Mouse (Mus musculus) stomach, embryonic 15.5 days (tissue): ENCODE measurements around the gene Fhad1. TPM values are rescaled to one million over a fixed set of nuclear protein-coding genes. Genes with fewer than 3 reads are reported as not detected.

Experiments used
- ATAC-seq: fragments of 200-750 bp; cut with Nextera tagmentation; 2 replicates; pipeline ENCODE4 v1.8.0; 2017; ENCODE audit warnings: low read depth, moderate number of reproducible peaks, moderate TSS enrichment; ENCODE audit not compliant: insufficient read depth, low FRiP score
- H3K27ac ChIP-seq: fragments of 300-500 bp; sonication (generic); 2 replicates; pipeline ENCODE4 v1.5.1; 2015; ENCODE audit warnings: mild to moderate bottlenecking, inconsistent platforms
- H3K27me3 ChIP-seq: fragments of 300-500 bp; sonication (generic); replicated peaks from 2 replicates; pipeline ENCODE4 v1.6.1; 2015; ENCODE audit warnings: inconsistent platforms
- H3K36me3 ChIP-seq: fragments of 300-500 bp; sonication (generic); 2 replicates; pipeline ENCODE4 v1.6.1; 2015; ENCODE audit warnings: inconsistent platforms
- H3K4me1 ChIP-seq: fragments of 300-500 bp; sonication (generic); 2 replicates; pipeline ENCODE4 v1.6.1; 2015; ENCODE audit warnings: inconsistent platforms
- H3K4me2 ChIP-seq: fragments of 300-500 bp; sonication (generic); 2 replicates; pipeline ENCODE4 v1.6.1; 2015; ENCODE audit warnings: mild to moderate bottlenecking, inconsistent platforms
- H3K4me3 ChIP-seq: fragments of 300-500 bp; sonication (generic); replicated peaks from 2 replicates; pipeline ENCODE4 v1.5.1; 2015; ENCODE audit warnings: inconsistent platforms
- H3K9ac ChIP-seq: fragments of 300-500 bp; sonication (generic); 2 replicates; pipeline ENCODE4 v1.6.1; 2015; ENCODE audit warnings: inconsistent platforms
- H3K9me3 ChIP-seq: fragments of 300-500 bp; sonication (generic); 2 replicates; pipeline ENCODE4 v1.6.1; 2016; ENCODE audit warnings: inconsistent platforms
- WGBS: fragments of 180-500 bp; shearing (Covaris S2); methylation state at CpG from one replicate; pipeline ENCODE4 v1.1.7; 2015; 5-methylcytosine and 5-hydroxymethylcytosine counted together
- polyA plus RNA-seq: library from polyadenylated mRNA; unstranded; fragments of >200 nt; fragmentation: Nextera tagmentation; extraction: Ambion mirVana; gene quantifications from 2 replicates; pipeline ENCODE4 v1.2.1, GENCODE M21; 2015

Gene Fhad1
- polyA plus RNA-seq, 1 experiment from 2014 or later: 2.7 TPM

GRCm38 (mm10) chr4:141963907-141964306 is 51.0 kb downstream of the Fhad1 start:
- no peak overlapping the region for H3K9ac ChIP-seq
- H3K4me3 ChIP-seq: no peak overlapping the region
- ATAC-seq: no peak
- H3K36me3 ChIP-seq: no peaks in the 10 kb centered on the region
- no peaks in the 10 kb centered on the region for H3K27me3 ChIP-seq
- WGBS: 69% methylated on average over 3 of the region's 3 CpGs
- H3K27ac ChIP-seq: no peak overlapping the region
- 0 out of 2 replicates have a peak, but pooled peaks cover 9% of the 10 kb centered on the region for H3K4me1 ChIP-seq
- H3K4me2 ChIP-seq: no peak overlapping the region
- H3K9me3 ChIP-seq: no peaks in the 10 kb centered on the region

- Histone ChIP-seq H3K4me2 (no peak overlapping the region), H3K27me3 (no peaks in the 10 kb centered on the region), H3K36me3 (no peaks in the 10 kb centered on the region), H3K4me1 (peaks cover 16% of the 10 kb centered on the region), H3K27ac (no peak overlapping the region), H3K4me3 (no peak overlapping the region), H3K9ac (no peak overlapping the region), H3K9me3 (no peaks in the 10 kb centered on the region)
- ATAC-seq: no peak
- WGBS: 17% methylated on average over 23 of the region's 23 CpGs
Measured at GRCm38 (mm10) chr4:141962811-141963685, 51.8 kb downstream of the Fhad1 start.

- 80% methylated on average over 8 of the region's 8 CpGs for WGBS
- H3K9me3 ChIP-seq: no peaks in the 10 kb centered on the region
- no peaks in the 10 kb centered on the region for H3K36me3 ChIP-seq
- no peak overlapping the region for H3K4me2 ChIP-seq
- no peak overlapping the region for H3K4me3 ChIP-seq
- no peaks in the 10 kb centered on the region for H3K27me3 ChIP-seq
- no peak for ATAC-seq
- no peak overlapping the region for H3K9ac ChIP-seq
- peaks cover 19% of the 10 kb centered on the region for H3K4me1 ChIP-seq
- H3K27ac ChIP-seq: no peak overlapping the region
Measured at GRCm38 (mm10) chr4:141960037-141960436, 54.8 kb downstream of the Fhad1 start.

GRCm38 (mm10) chr4:141959615-141960014 is 55.3 kb downstream of the Fhad1 start:
- Histone ChIP-seq H3K4me2 (no peak overlapping the region), H3K4me3 (no peak overlapping the region), H3K9me3 (no peaks in the 10 kb centered on the region), H3K4me1 (peaks cover 23% of the 10 kb centered on the region), H3K27me3 (no peaks in the 10 kb centered on the region), H3K9ac (no peak overlapping the region), H3K27ac (no peak overlapping the region), H3K36me3 (no peaks in the 10 kb centered on the region)
- no peak for ATAC-seq
- 54% methylated on average over 4 of the region's 4 CpGs for WGBS

- peak overlapping the region; percentile 22; the same call in 1 of the 2 replicates for H3K4me2 ChIP-seq
- no peaks in the 10 kb centered on the region for H3K9me3 ChIP-seq
- H3K4me1 ChIP-seq: peaks cover 24% of the 10 kb centered on the region
- H3K9ac ChIP-seq: no peak overlapping the region
- H3K4me3 ChIP-seq: no peak overlapping the region
- H3K27me3 ChIP-seq: no peaks in the 10 kb centered on the region
- 47% methylated on average over 7 of the region's 7 CpGs for WGBS
- ATAC-seq: peak; percentile 51; the same call in 1 of the 2 replicates
- H3K27ac ChIP-seq: peak overlapping the region; percentile 40; the same call in 1 of the 2 replicates
- no peaks in the 10 kb centered on the region for H3K36me3 ChIP-seq
Measured at GRCm38 (mm10) chr4:141958614-141959375, 56.1 kb downstream of the Fhad1 start.

- no peak overlapping the region for H3K4me3 ChIP-seq
- peak overlapping the region; percentile 40; the same call in 1 of the 2 replicates for H3K27ac ChIP-seq
- H3K9me3 ChIP-seq: no peaks in the 10 kb centered on the region
- peak overlapping the region; percentile 22; the same call in 1 of the 2 replicates for H3K4me2 ChIP-seq
- no peaks in the 10 kb centered on the region for H3K27me3 ChIP-seq
- ATAC-seq: peak; percentile 42; the same call in 1 of the 2 replicates
- no peak overlapping the region for H3K9ac ChIP-seq
- H3K36me3 ChIP-seq: no peaks in the 10 kb centered on the region
- H3K4me1 ChIP-seq: peaks cover 27% of the 10 kb centered on the region
- WGBS: 4% methylated on average over 9 of the region's 9 CpGs
Measured at GRCm38 (mm10) chr4:141958188-141958587, 56.7 kb downstream of the Fhad1 start.

- ATAC-seq: peak; percentile 48
- H3K4me2 ChIP-seq: no peak overlapping the region
- 22% methylated on average over 11 of the region's 11 CpGs for WGBS
- H3K4me3 ChIP-seq: no peak overlapping the region
- peaks cover 26% of the 10 kb centered on the region for H3K4me1 ChIP-seq
- H3K9ac ChIP-seq: no peak overlapping the region
- no peaks in the 10 kb centered on the region for H3K9me3 ChIP-seq
- no peaks in the 10 kb centered on the region for H3K36me3 ChIP-seq
- H3K27me3 ChIP-seq: no peaks in the 10 kb centered on the region
- peak overlapping the region; percentile 23; the same call in 1 of the 2 replicates for H3K27ac ChIP-seq
Measured at GRCm38 (mm10) chr4:141957740-141958139, 57.1 kb downstream of the Fhad1 start.

GRCm38 (mm10) chr4:141956931-141957330 is 58.0 kb downstream of the Fhad1 start:
- Histone ChIP-seq H3K4me2 (no peak overlapping the region), H3K27ac (no peak overlapping the region), H3K9ac (no peak overlapping the region), H3K9me3 (no peaks in the 10 kb centered on the region), H3K4me3 (no peak overlapping the region), H3K4me1 (peaks cover 33% of the 10 kb centered on the region), H3K27me3 (no peaks in the 10 kb centered on the region), H3K36me3 (no peaks in the 10 kb centered on the region)
- 88% methylated on average over 5 of the region's 5 CpGs for WGBS
- ATAC-seq: no peak

GRCm38 (mm10) chr4:141954770-141955720 is 59.8 kb downstream of the Fhad1 start:
- ATAC-seq: no peak
- WGBS: 49% methylated on average over 16 of the region's 16 CpGs
- H3K4me2 ChIP-seq: no peak overlapping the region
- no peaks in the 10 kb centered on the region for H3K9me3 ChIP-seq
- H3K9ac ChIP-seq: no peak overlapping the region
- no peak overlapping the region for H3K27ac ChIP-seq
- H3K4me3 ChIP-seq: no peak overlapping the region
- H3K4me1 ChIP-seq: peaks cover 35% of the 10 kb centered on the region
- no peaks in the 10 kb centered on the region for H3K36me3 ChIP-seq
- H3K27me3 ChIP-seq: no peaks in the 10 kb centered on the region

- Histone ChIP-seq H3K9me3 (no peaks in the 10 kb centered on the region), H3K4me2 (no peak overlapping the region), H3K36me3 (no peaks in the 10 kb centered on the region), H3K27me3 (no peaks in the 10 kb centered on the region), H3K9ac (no peak overlapping the region), H3K27ac (no peak overlapping the region), H3K4me3 (no peak overlapping the region), H3K4me1 (peaks cover 43% of the 10 kb centered on the region)
- 61% methylated on average over 6 of the region's 6 CpGs for WGBS
- ATAC-seq: no peak
Measured at GRCm38 (mm10) chr4:141953859-141954258, 61.0 kb downstream of the Fhad1 start.

GRCm38 (mm10) chr4:141953291-141953690 is 61.6 kb downstream of the Fhad1 start:
- H3K27me3 ChIP-seq: no peaks in the 10 kb centered on the region
- H3K4me2 ChIP-seq: no peak overlapping the region
- no peak overlapping the region for H3K4me3 ChIP-seq
- 54% methylated on average over 9 of the region's 9 CpGs for WGBS
- ATAC-seq: no peak
- peaks cover 38% of the 10 kb centered on the region for H3K4me1 ChIP-seq
- no peaks in the 10 kb centered on the region for H3K9me3 ChIP-seq
- H3K9ac ChIP-seq: no peak overlapping the region
- no peaks in the 10 kb centered on the region for H3K36me3 ChIP-seq
- H3K27ac ChIP-seq: no peak overlapping the region
